Mouse (Mus musculus) mouse trophoblast stem cell (cell line): ENCODE measurements around the gene Btaf1.

Source experiments
- in situ Hi-C, 2 experiments: fragments of 300-500 bp; cut with MseI, MboI; formaldehyde crosslinking; loops; 2 replicates in 1 of 2; 3 replicates in 1 of 2; pipeline ENCODE4 v1.15.1; 2025

The Btaf1 gene

GRCm38 (mm10) chr19:36925671-36926552 lies at the start of gene Btaf1:
TSS of gene Btaf1 (plus strand) at chr19:36926079.
- in situ Hi-C loops, result no loop called here

- in situ Hi-C loops, result no loop called here
Measured at GRCm38 (mm10) chr19:36877329-36877728, 48.5 kb upstream of the Btaf1 start.

- in situ Hi-C loops, result no loop called here
Measured at GRCm38 (mm10) chr19:36878743-36879495, 47.0 kb upstream of the Btaf1 start.

GRCm38 (mm10) chr19:36883119-36883518 lies 42.8 kb upstream of the Btaf1 start:
- in situ Hi-C loops, result no loop called here

- in situ Hi-C loops, result no loop called here
Measured at GRCm38 (mm10) chr19:36886316-36886715, 39.6 kb upstream of the Btaf1 start.

- in situ Hi-C loops, result no loop called here
Measured at GRCm38 (mm10) chr19:36887706-36888105, 38.2 kb upstream of the Btaf1 start.

- in situ Hi-C loops, result no loop called here
Measured at GRCm38 (mm10) chr19:36891746-36892145, 34.1 kb upstream of the Btaf1 start.

GRCm38 (mm10) chr19:36896791-36897569 lies 28.9 kb upstream of the Btaf1 start:
- in situ Hi-C loops, result no loop called here

GRCm38 (mm10) chr19:36897778-36898177 lies 28.1 kb upstream of the Btaf1 start:
- in situ Hi-C loops, result no loop called here

GRCm38 (mm10) chr19:36903377-36903776 lies 22.5 kb upstream of the Btaf1 start:
- in situ Hi-C loops, result no loop called here

- in situ Hi-C loops, result no loop called here
Measured at GRCm38 (mm10) chr19:36904211-36905007, 21.5 kb upstream of the Btaf1 start.

- in situ Hi-C loops, result no loop called here
Measured at GRCm38 (mm10) chr19:36909150-36909549, 16.7 kb upstream of the Btaf1 start.

GRCm38 (mm10) chr19:36909676-36910292 lies 16.1 kb upstream of the Btaf1 start:
- in situ Hi-C loops, result no loop called here

GRCm38 (mm10) chr19:36910424-36911045 lies 15.3 kb upstream of the Btaf1 start:
- in situ Hi-C loops, result no loop called here

- in situ Hi-C loops, result no loop called here
Measured at GRCm38 (mm10) chr19:36913064-36913463, 12.8 kb upstream of the Btaf1 start.

GRCm38 (mm10) chr19:36916206-36916605 lies 9.7 kb upstream of the Btaf1 start:
- in situ Hi-C loops, result no loop called here

GRCm38 (mm10) chr19:36916876-36917389 lies 8.9 kb upstream of the Btaf1 start:
- in situ Hi-C loops, result no loop called here

- in situ Hi-C loops, result no loop called here
Measured at GRCm38 (mm10) chr19:36918441-36919301, 7.2 kb upstream of the Btaf1 start.

- in situ Hi-C loops, result no loop called here
Measured at GRCm38 (mm10) chr19:36919466-36919865, 6.4 kb upstream of the Btaf1 start, which contains the start of gene Fgfbp3. TSS of gene Fgfbp3 (minus strand) at chr19:36919615.
